Mouse (Mus musculus): Measurements from ENCODE around the gene Tenm4.

GRCm38 (mm10) chr7:96609854-96610586, 439.0 kb downstream of the Tenm4 start:
- TF ChIP-seq CTCF (IDR thresholded peaks at IDR 0.05; ENCODE audit: low read depth, low read length) (no peak), TAL1 (conservative IDR thresholded peaks at IDR 0.05; ENCODE audit: low read depth, low read length) (no peak)

Measured in G1E (cell line).